In the genomic region with DNA sequence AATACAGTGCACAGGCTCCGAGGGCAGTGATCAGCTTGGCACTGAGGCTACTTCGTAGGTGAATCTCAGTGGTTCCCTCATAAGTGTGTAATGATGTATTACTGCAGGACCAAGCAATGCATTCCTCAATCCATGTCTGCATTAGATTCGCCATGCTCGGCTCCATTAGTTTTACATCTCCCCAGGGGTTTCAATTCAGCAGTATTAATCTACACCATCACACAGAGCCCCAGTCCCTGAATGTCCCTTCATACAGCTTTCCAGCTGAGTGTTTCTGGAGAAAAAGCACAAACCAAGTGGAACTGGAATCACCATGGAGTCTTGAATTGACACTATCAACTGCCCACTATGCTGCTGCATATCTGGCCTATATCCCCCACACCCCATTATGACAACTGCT, we compare ENCODE assay signal across 21 mouse cellular contexts.
A peak's percentile ranks its signal among the peaks of the same experiment; 100 is the strongest.
DNase-seq lines count a peak whose midpoint lies in the region; ATAC-seq lines count a peak whose summit lies in the region.
"Had no signal": no experiment of that assay in that cellular context is flagged by ENCODE, and none has a peak within 500 bp of the region (broad histone marks: within the 10 kb centered on the region; RNA-seq: fewer than 3 reads in every experiment).

No protein-coding gene starts in this region.

- H3K36me3 ChIP-seq in hindbrain, embryonic 14.5 days (replicated peaks; ENCODE audit: control insufficient read depth, insufficient read depth) = no peaks in the 10 kb centered on the region
- 0 out of 2 replicates have a peak, but pooled peaks cover 5% of the 10 kb centered on the region for H3K36me3 ChIP-seq in hindbrain, embryonic 10.5 days
- H3K36me3 ChIP-seq in neural tube, embryonic 13.5 days = no peaks in the 10 kb centered on the region
- H3K36me3 ChIP-seq: hindbrain, embryonic 15.5 days had no signal

- DNase-seq in heart, adult 11 months = peak; percentile 49
- no peak for DNase-seq in heart, postnatal 10 days
- DNase-seq in hindbrain, embryonic 14.5 days (ENCODE audit: low spot score) = no peak
- no peak for DNase-seq in hindbrain, embryonic 10.5 days (ENCODE audit: low spot score)
- DNase-seq in neural tube, embryonic 10.5 days (ENCODE audit: extremely low spot score, low spot score) = no peak
- DNase-seq: adrenal gland, postnatal 10 days; adrenal gland, postnatal 36 days; cerebellum, adult 18-20 months; cerebellum, adult 9-10 months; cerebellum, postnatal 14 days; gastrocnemius, postnatal 10 days; gastrocnemius, postnatal 36 days; heart, postnatal 36 days had no signal

- H3K9ac ChIP-seq in hindbrain, embryonic 14.5 days = no peak overlapping the region
- H3K9ac ChIP-seq in neural tube, embryonic 13.5 days = no peak overlapping the region
- H3K9ac ChIP-seq: forebrain, embryonic 13.5 days; hindbrain, embryonic 15.5 days had no signal

- ATAC-seq in hindbrain, embryonic 14.5 days (ENCODE audit: low FRiP score) = peak; percentile 37; the same call in 1 of the 2 replicates
- peak; percentile 47; the same call in 1 of the 2 replicates for ATAC-seq in neural tube, embryonic 13.5 days (ENCODE audit: low read depth)
- ATAC-seq: forebrain, embryonic 13.5 days; forebrain, embryonic 16.5 days; intestine, embryonic 16.5 days; Patski had no signal

- intact Hi-C loops in heart, postnatal 10 days (cut with DNase I) = no loop called here

- 0 out of 2 replicates have a peak, but pooled peaks cover 7% of the 10 kb centered on the region for H3K4me1 ChIP-seq in hindbrain, embryonic 14.5 days (replicated peaks; ENCODE audit: control insufficient read depth, insufficient read depth, low read length)
- H3K4me1 ChIP-seq in hindbrain, embryonic 10.5 days (replicated peaks) = no peaks in the 10 kb centered on the region
- H3K4me1 ChIP-seq in neural tube, embryonic 13.5 days (replicated peaks) = peaks cover 16% of the 10 kb centered on the region
- H3K4me1 ChIP-seq: forebrain, embryonic 10.5 days had no signal

- H3K4me3 ChIP-seq in hindbrain, embryonic 14.5 days (replicated peaks; ENCODE audit: low read length) = no peak overlapping the region
- H3K4me3 ChIP-seq in hindbrain, embryonic 10.5 days = no peak overlapping the region
- no peak overlapping the region for H3K4me3 ChIP-seq in neural tube, embryonic 13.5 days
- H3K4me3 ChIP-seq: forebrain, embryonic 10.5 days; forebrain, embryonic 13.5 days; hindbrain, embryonic 15.5 days had no signal

- H3K4me2 ChIP-seq in hindbrain, embryonic 14.5 days (replicated peaks) = no peak overlapping the region
- H3K4me2 ChIP-seq in neural tube, embryonic 13.5 days = no peak overlapping the region
- H3K4me2 ChIP-seq: forebrain, embryonic 13.5 days; heart, embryonic 11.5 days; hindbrain, embryonic 15.5 days had no signal

- WGBS in hindbrain, embryonic 14.5 days = 48% methylated on average over 4 of the region's 4 CpGs
- WGBS in hindbrain, embryonic 10.5 days = 81% methylated on average over 4 of the region's 4 CpGs
- WGBS in neural tube, embryonic 13.5 days = 33% methylated on average over 4 of the region's 4 CpGs

- no peaks in the 10 kb centered on the region for H3K9me3 ChIP-seq in hindbrain, embryonic 14.5 days (ENCODE audit: control insufficient read depth, low read length)
- no peaks in the 10 kb centered on the region for H3K9me3 ChIP-seq in hindbrain, embryonic 10.5 days
- H3K9me3 ChIP-seq in neural tube, embryonic 13.5 days = no peaks in the 10 kb centered on the region
- H3K9me3 ChIP-seq: forebrain, embryonic 10.5 days; forebrain, embryonic 13.5 days; hindbrain, embryonic 15.5 days had no signal

- no peak overlapping the region for H3K27ac ChIP-seq in hindbrain, embryonic 14.5 days
- H3K27ac ChIP-seq in hindbrain, embryonic 10.5 days = no peak overlapping the region
- H3K27ac ChIP-seq in neural tube, embryonic 13.5 days (replicated peaks) = peak overlapping the region; percentile 65
- H3K27ac ChIP-seq: forebrain, embryonic 10.5 days; forebrain, embryonic 13.5 days; hindbrain, embryonic 15.5 days had no signal

- no peaks in the 10 kb centered on the region for H3K27me3 ChIP-seq in hindbrain, embryonic 14.5 days (ENCODE audit: control insufficient read depth, insufficient read depth, low read length)
- no peaks in the 10 kb centered on the region for H3K27me3 ChIP-seq in hindbrain, embryonic 10.5 days (ENCODE audit: insufficient read depth, poor library complexity, severe bottlenecking)
- H3K27me3 ChIP-seq in neural tube, embryonic 13.5 days = no peaks in the 10 kb centered on the region
- H3K27me3 ChIP-seq: forebrain, embryonic 13.5 days; hindbrain, embryonic 15.5 days; Patski had no signal
